Mouse (Mus musculus): ENCODE measurements around the gene Bcas2. TPM values are rescaled to one million over a fixed set of nuclear protein-coding genes. Genes with fewer than 3 reads are reported as not detected.
"Not testable (repeated sequence)": the region's sequence is repeated elsewhere in the genome, so short reads cannot be mapped to it uniquely, and the experiment has no call there.

The Bcas2 gene
- polyA plus RNA-seq, 1 experiment = 116 TPM

DNA sequence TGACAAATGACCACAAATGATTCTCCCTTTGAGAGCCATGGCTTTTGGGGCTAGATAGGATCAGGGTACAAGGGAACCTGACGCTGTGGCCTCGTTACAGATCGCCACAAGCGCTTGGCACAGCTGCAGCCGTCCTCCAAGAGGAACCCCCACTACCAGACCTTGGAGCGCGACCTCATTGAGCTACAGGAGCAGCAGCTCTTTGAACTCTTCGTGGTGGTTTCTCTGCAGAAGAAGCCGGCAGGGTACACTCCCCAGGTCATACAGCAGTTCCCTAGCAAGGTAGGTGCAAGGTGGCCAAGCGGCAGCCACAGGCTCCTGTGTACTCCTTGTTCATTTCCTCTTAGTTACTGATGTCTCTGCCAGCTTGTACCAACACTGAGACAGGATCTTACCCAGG, 22.5 kb upstream of the Bcas2 start:
- Histone ChIP-seq H3K4me1 (ENCODE audit: control insufficient read depth, insufficient read depth, low read length) (no peaks in the 10 kb centered on the region), H3K27ac (ENCODE audit: insufficient read depth, low read length) (no peak overlapping the region), H3K4me3 (ENCODE audit: insufficient read depth, low read length) (no peak overlapping the region)
- no peak for TF ChIP-seq POLR2A (IDR thresholded peaks at IDR 0.05; ENCODE audit: extremely low read depth, insufficient read depth, low read length)
- no peak for TF ChIP-seq CTCF (IDR thresholded peaks at IDR 0.05; ENCODE audit: extremely low read depth, insufficient read depth, low read length)

DNA sequence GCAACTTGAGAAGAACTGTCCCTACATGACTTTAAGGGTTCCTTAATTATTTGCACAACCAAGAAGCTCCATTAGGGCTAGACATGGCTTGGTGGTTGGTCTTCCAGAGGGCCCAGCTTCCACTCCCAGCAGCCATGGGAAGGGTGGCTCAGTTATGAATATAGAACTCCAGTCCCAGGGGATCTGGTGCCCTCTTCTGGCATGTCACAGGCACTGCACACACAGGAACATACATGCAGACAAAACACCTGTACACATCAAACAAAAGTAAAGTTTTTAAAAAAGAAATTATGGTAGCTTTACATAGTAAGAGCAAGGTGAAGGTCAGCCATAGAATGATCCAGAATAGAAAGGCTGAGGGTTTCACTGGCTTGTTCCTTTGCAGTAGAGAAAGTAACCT, 17.7 kb upstream of the Bcas2 start:
- no peaks in the 10 kb centered on the region for H3K4me1 ChIP-seq (ENCODE audit: control insufficient read depth, insufficient read depth, low read length)
- TF ChIP-seq POLR2A (IDR thresholded peaks at IDR 0.05; ENCODE audit: extremely low read depth, insufficient read depth, low read length) (no peak), CTCF (IDR thresholded peaks at IDR 0.05; ENCODE audit: extremely low read depth, insufficient read depth, low read length) (0 out of 2 replicates have a peak, but pooled peaks have one; percentile 11)
- H3K27ac ChIP-seq (ENCODE audit: insufficient read depth, low read length) = no peak overlapping the region
- H3K4me3 ChIP-seq (ENCODE audit: insufficient read depth, low read length) = no peak overlapping the region

DNA sequence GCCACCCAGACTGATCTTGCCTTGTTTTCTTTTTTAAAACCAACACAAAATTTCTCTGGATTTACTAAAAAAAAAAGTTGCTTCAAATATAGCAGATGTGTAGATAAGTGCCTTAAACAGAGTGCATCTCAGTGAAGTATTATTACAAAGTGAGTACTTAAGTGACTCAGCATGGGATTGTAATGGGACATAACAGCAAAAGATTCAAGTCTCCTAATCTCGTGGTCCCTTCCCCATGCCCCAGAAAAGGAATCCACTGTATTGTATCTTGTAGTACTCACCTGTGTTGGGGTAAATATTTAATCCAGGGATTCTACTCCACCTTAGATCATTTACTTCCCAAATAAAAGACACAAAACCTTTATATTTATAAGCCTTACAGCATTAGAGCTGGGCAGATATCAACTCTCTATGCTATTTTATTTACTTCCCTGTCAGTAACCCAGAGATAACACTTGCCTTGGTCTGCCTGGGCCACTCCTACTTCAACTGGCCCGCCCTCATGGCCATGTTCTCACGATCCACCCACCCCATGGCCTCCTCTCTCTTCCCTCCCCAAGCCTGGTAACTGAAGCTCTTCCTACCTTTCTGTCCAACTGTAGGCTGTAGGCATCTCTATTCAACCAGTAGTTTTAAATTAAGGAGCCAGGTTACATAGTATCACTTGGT, 12.1 kb upstream of the Bcas2 start:
- H3K4me3 ChIP-seq (ENCODE audit: insufficient read depth, low read length) = no peak overlapping the region
- no peak overlapping the region for H3K27ac ChIP-seq (ENCODE audit: insufficient read depth, low read length)
- no peaks in the 10 kb centered on the region for H3K4me1 ChIP-seq (ENCODE audit: control insufficient read depth, insufficient read depth, low read length)
- no peak for TF ChIP-seq CTCF (IDR thresholded peaks at IDR 0.05; ENCODE audit: extremely low read depth, insufficient read depth, low read length)
- TF ChIP-seq POLR2A (IDR thresholded peaks at IDR 0.05; ENCODE audit: extremely low read depth, insufficient read depth, low read length) = no peak

DNA sequence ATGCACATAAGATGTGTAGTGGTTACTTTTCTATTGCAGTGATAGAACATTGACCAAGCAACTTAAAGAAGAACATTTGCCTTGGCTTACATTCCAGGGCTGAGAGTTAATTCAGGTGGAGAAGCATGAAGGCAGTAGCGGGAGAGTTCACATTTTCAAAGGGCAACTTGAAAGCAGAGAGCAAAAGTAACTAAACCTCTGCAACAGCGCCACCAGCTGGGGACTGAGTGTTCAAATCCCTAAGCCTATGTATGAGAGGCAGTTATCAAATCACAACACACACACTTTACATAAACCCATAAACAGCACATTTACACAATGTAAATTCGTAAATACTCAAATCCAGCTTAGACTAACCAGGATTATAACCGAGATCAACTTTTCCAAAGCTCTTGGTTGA, 1.7 kb upstream of the Bcas2 start:
- no peak overlapping the region for H3K27ac ChIP-seq (ENCODE audit: insufficient read depth, low read length)

DNA sequence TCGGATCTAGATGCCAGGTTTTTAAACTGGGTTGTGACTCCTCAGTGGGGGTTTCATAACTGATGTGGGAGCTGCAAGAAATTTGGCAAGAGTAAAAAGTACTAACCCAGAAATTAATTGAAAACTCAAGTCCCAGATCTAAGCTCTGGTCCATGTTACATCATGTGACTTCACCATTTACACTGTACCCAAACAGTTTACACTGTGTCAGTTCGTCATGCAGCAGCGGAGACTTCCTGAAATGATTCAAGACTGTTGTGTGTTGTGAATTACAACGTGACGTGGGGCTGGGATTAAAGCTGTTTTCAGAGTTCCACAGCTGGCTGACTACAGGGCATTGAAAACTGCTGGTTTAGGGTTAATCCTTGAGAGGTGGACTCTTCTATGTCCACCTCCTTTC, 1.2 kb downstream of the Bcas2 start:
- H3K27ac ChIP-seq (ENCODE audit: insufficient read depth, low read length) = no peak overlapping the region
- H3K4me1 ChIP-seq (ENCODE audit: control insufficient read depth, insufficient read depth, low read length) = peaks cover 4% of the 10 kb centered on the region; the same call in 1 of the 2 replicates
- H3K4me3 ChIP-seq (ENCODE audit: insufficient read depth, low read length) = peak overlapping the region; percentile 82; the same call in 1 of the 2 replicates
- no peak for TF ChIP-seq CTCF (IDR thresholded peaks at IDR 0.05; ENCODE audit: extremely low read depth, insufficient read depth, low read length)
- no peak for TF ChIP-seq POLR2A (IDR thresholded peaks at IDR 0.05; ENCODE audit: extremely low read depth, insufficient read depth, low read length)

More for the DNA sequence above, 1.7 kb upstream of the Bcas2 start:
- no peak overlapping the region for H3K4me3 ChIP-seq (ENCODE audit: insufficient read depth, low read length)
- TF ChIP-seq POLR2A (IDR thresholded peaks at IDR 0.05; ENCODE audit: extremely low read depth, insufficient read depth, low read length) (no peak), CTCF (IDR thresholded peaks at IDR 0.05; ENCODE audit: extremely low read depth, insufficient read depth, low read length) (peak; percentile 88)
- peaks cover 4% of the 10 kb centered on the region; the same call in 1 of the 2 replicates for H3K4me1 ChIP-seq (ENCODE audit: control insufficient read depth, insufficient read depth, low read length)

DNA sequence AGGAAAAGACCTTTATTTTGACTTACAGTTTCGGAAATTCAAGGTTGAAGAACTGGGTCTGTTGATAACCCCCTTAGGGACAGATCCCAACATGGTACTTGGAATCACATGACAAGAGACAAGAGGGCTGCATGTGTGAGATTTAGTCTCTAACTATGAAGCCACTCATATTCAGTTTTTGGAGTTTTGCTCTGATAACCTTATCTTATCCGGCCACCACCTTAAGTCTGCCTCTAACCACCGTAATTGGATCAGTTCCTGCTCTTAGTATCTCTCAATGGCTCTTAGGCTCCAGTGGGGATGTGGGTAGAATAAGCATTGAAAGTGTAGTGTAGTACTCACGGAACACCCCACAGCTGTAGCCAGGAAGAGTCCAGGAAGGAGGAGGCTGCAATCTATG, 5.3 kb downstream of the Bcas2 start:
- TF ChIP-seq POLR2A (IDR thresholded peaks at IDR 0.05; ENCODE audit: extremely low read depth, insufficient read depth, low read length) (no peak), CTCF (IDR thresholded peaks at IDR 0.05; ENCODE audit: extremely low read depth, insufficient read depth, low read length) (no peak)
- peaks cover 4% of the 10 kb centered on the region; the same call in 1 of the 2 replicates for H3K4me1 ChIP-seq (ENCODE audit: control insufficient read depth, insufficient read depth, low read length)
- H3K4me3 ChIP-seq (ENCODE audit: insufficient read depth, low read length) = no peak overlapping the region
- no peak overlapping the region for H3K27ac ChIP-seq (ENCODE audit: insufficient read depth, low read length)

DNA sequence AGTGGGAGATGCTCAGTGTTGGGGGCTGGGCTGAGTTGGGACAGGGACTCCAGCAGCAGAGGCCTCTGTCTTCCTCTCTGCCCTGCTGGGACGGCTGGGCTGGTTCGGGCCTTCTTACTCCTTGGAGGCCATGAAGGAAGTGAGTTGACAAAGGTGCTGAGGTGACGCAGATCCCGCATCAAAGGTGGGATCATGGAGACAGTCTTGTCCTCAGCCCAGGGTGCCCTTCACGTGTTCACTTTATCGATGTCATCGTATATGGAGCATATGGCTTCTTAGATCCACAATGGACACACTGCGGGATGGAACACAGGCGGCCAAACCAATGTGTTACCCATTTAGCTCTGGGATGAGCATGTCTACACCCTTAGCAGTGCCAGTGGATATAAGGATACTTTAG, 8.1 kb downstream of the Bcas2 start:
- Histone ChIP-seq H3K27ac (ENCODE audit: insufficient read depth, low read length) (no peak overlapping the region), H3K4me3 (ENCODE audit: insufficient read depth, low read length) (no peak overlapping the region), H3K4me1 (ENCODE audit: control insufficient read depth, insufficient read depth, low read length) (no peaks in the 10 kb centered on the region)
- TF ChIP-seq POLR2A (IDR thresholded peaks at IDR 0.05; ENCODE audit: extremely low read depth, insufficient read depth, low read length) (no peak), CTCF (IDR thresholded peaks at IDR 0.05; ENCODE audit: extremely low read depth, insufficient read depth, low read length) (no peak)

DNA sequence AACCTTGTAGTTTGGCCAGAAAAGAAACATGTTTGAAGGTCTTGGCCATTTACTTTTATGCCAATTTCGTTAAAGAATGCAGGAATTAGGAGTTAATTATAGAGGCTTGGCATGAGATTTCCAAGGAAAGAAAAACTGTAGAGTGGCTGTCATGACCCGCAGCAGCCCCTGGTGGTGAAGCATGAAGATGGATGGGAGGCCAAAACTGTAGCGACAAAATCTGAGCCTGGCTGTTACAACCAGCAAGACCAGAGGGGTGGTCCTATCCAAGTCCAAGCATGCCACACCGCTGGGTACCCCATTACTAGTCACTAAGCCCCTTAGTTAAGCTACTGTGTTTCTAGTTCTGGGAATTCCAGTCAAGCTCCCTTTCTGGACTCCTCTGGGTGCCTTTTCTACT, 9.7 kb downstream of the Bcas2 start:
- H3K4me3 ChIP-seq (ENCODE audit: insufficient read depth, low read length) = no peak overlapping the region
- no peak overlapping the region for H3K27ac ChIP-seq (ENCODE audit: insufficient read depth, low read length)
- TF ChIP-seq CTCF (IDR thresholded peaks at IDR 0.05; ENCODE audit: extremely low read depth, insufficient read depth, low read length) (no peak), POLR2A (IDR thresholded peaks at IDR 0.05; ENCODE audit: extremely low read depth, insufficient read depth, low read length) (no peak)
- no peaks in the 10 kb centered on the region for H3K4me1 ChIP-seq (ENCODE audit: control insufficient read depth, insufficient read depth, low read length)

DNA sequence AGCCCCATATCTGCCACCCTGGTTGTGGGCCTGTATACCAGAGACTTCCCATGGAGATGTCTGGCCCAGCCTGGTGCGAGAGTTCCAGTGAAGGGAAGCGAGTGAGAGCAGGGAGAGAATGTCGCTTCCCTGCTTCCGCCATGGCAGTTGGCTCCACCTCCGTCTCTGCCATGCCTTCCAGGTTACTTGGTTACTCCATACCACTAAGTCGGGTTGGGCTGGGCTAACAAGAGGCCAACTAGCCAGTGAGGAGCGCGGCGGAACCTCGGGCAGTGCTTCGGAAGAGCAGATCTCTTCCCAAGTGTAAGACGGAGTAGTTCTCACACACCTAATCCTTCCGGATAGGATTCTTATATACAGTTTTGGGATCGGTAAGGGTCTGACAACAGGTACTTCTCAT, 11.4 kb downstream of the Bcas2 start:
- Histone ChIP-seq H3K27ac (ENCODE audit: insufficient read depth, low read length) (no peak overlapping the region), H3K4me3 (ENCODE audit: insufficient read depth, low read length) (no peak overlapping the region), H3K4me1 (ENCODE audit: control insufficient read depth, insufficient read depth, low read length) (no peaks in the 10 kb centered on the region)
- no peak for TF ChIP-seq CTCF (IDR thresholded peaks at IDR 0.05; ENCODE audit: extremely low read depth, insufficient read depth, low read length)
- no peak for TF ChIP-seq POLR2A (IDR thresholded peaks at IDR 0.05; ENCODE audit: extremely low read depth, insufficient read depth, low read length)

DNA sequence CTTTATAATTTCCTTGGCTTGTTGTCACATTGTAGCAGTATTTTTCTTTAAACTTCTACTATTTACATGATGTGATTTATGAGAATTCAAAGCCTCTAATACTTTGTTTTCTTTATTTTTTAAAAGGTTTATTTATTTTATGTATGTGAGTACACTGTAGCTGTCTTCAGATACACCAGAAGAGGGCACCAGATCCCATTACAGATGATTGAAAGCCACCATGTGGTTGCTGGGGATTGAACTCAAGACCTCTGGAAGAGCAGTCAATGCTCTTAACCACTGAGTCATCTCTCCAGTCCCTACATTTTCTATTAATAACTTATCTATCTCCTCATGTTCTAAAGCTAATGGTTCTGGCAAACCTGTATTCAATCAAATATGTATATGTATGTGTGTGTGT, 13.0 kb downstream of the Bcas2 start:
- H3K4me1 ChIP-seq (ENCODE audit: control insufficient read depth, insufficient read depth, low read length); H3K4me3 ChIP-seq (ENCODE audit: insufficient read depth, low read length): not testable (repeated sequence)

More for the DNA sequence above, 13.0 kb downstream of the Bcas2 start:
- not testable (repeated sequence) for H3K27ac ChIP-seq (ENCODE audit: insufficient read depth, low read length)
